Mouse (Mus musculus) neutrophil, adult 5-6 weeks (primary cell): ENCODE results near the gene Lrrc8e. TPM values are rescaled to one million over a fixed set of nuclear protein-coding genes. Genes with fewer than 3 reads are reported as not detected.

Source experiments
- ATAC-seq: fragments of 151-379, 151-347 bp; 2 replicates; pipeline ENCODE4 v1.8.0; 2017; ENCODE audit warnings: mild to moderate bottlenecking, moderate TSS enrichment; ENCODE audit not compliant: insufficient number of reproducible peaks, poor library complexity, low FRiP score, severe bottlenecking; ENCODE audit errors: extremely low read depth
- total RNA-seq: library from RNA; stranded (forward); fragments of 200-1000 nt; gene quantifications from 2 replicates; pipeline ENCODE4 v1.2.3, GENCODE M21; 2017

Lrrc8e gene
- total RNA-seq, 1 experiment from 2014 or later = not detected

DNA sequence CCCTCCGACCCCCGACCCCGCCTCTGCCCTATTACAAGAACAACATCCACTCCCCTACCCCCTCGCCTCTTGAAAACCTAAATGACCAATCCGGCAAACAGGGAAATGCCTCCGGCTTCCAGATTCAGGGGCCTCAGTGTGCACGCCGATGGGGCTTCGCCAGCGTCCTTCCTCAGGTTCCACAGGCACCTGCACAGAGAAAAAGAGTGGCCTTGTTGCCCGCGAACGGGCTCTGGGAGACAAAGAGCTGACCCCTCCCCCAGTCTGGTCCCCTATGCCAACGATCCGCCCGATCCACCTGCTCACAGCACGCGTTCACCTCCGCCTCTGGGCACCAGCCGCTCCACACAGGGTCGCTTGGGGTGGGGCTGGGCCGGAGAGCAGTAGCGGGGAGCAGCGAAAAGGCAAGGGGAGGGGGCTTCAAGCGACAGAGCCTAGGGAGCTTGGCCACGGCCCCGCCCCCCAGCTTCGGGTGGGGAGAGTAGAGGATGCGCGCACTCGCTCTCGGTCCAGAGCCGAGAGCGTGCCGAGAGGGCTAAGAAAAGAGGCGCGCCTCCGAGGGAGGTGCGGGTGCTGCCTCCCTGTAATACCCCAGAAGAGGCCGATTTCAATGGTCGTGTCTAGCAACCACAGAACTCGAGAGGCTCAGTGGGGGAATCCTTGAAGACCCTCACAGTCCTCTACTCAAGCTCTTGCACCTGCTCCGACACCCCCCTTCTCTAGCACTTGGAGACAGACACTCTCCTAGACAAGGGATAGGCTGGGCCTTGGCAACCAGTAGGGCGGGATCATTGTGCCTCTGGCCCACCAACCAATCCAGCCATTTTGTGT is 9.6 kb upstream of the Lrrc8e start, which contains the start of gene Prr36:
TSS of gene Prr36 (minus strand) at position 669 of the 831 bp plus-strand sequence.
- no peak for ATAC-seq

GRCm38 (mm10) chr8:4219617-4220016 is 7.0 kb upstream of the Lrrc8e start:
- ATAC-seq = no peak

GRCm38 (mm10) chr8:4222059-4222458 is 4.6 kb upstream of the Lrrc8e start:
- ATAC-seq = no peak

DNA sequence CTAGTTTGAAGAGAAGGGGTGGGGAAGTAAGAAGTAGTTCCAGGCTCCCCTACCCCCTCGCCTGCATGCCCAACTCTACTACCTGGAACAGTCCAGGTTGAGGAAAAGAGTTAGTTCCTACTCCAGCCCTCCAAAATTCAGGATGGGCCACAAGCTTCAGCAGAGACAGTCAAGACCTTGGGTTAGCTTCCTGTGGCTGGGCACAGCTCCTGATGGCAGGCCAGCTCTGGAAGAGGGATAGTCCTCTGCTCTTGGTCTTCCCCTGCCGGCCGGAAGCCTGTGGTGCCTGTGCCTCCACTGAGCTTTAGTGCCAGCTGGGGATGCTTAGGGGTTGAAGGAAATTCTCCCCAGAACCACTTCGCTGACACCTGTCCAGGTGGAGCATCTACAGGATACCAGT is 304 bp upstream of the Lrrc8e start:
- no peak for ATAC-seq

DNA sequence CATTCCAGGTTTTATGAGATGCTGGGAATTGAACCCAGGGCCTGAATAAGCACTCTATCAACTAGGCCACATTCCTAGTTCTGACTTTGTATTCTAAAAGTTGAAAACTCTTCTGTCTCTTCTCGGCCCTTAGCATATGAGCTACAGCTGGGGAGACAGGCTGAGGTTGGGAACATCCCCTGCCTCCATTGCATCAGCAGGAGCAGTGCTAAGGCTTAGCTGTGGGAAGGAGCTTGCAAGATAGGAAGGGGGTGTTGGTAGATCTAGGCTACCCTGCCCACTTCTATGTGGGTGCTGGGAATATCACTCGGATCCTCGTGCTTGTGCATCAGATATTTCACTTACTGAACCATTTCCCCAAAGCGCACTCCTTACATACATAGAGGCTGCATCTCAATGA is 1.3 kb downstream of the Lrrc8e start:
- no peak for ATAC-seq

- no peak for ATAC-seq
Measured at GRCm38 (mm10) chr8:4229784-4230183, 3.2 kb downstream of the Lrrc8e start.

DNA sequence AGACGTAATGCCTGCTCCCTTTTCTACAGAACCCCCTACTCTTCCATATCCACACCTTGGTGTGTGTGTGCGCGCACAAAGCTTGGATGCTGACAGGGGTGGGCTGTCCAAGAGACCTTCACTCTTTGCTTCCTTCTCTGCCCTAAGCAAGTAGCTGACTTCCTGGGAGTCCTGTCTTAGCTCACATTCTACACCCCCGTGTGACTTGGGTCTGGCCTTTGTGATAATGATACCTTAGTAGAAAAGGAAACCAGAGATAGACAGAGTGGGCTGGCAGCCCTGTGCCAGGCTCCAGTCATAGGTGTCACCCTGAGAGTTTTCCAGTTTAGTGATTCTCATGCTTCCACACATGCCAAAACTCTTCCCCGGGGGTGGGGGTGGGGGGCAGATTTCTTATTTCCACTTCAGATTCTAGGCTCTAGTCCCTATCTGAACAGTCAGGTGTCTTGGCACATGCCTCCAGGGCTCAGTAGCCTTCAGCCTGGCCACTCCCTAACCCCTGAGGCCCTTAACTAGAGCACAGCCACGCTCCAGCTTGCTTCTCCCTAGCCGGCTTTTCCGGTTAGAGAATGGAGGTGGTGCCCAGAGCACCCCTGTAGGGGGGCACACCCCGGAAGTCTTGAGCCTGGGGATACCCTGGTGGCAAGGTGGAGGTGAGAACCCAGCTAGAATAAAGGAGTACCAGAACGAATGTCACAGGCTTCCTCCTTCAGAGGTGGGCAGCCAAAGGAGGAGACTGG is 4.2 kb downstream of the Lrrc8e start:
- ATAC-seq = no peak

GRCm38 (mm10) chr8:4237814-4238433 is 11.3 kb downstream of the Lrrc8e start:
- ATAC-seq = no peak

GRCm38 (mm10) chr8:4238434-4239192 is 12.0 kb downstream of the Lrrc8e start, which contains the start of the genes Map2k7 and Gm49320:
TSS of gene Map2k7 (plus strand) at chr8:4238740.
TSS of gene Gm49320 (plus strand) at chr8:4238865.
- ATAC-seq = peak; percentile 83

DNA sequence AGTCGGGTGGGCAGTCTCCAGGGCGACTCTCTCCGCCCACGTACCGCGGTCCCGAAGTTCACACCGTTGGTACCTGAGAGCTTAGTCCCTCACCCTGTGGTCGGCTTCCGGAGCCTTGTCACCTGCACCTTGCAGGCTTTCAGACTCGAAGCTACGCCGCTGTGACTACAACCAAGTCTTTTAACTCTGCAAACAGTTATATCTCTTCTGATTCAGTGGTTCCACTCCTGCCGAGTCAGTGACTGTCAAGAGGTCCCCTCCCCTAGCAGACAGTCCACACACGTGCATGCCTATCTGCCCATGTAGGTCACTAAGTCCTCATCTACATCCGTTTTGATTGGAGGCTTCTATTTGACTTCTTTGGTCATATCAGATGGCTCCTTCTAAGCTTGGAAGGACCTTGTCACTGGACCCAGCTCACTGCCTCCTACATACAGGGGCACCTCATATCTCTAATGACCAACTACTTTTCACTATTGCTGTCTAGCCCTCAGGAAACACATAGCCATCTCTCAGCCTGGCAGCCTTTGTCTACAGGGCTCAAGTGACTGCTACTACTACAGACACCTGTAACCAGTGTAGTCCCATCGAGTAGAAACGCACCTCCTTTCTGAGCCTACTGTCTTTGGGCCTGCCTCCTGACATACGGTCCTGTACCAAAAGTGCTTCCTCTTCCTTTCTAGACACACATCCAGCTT is 12.7 kb downstream of the Lrrc8e start:
- ATAC-seq = 0 out of 2 replicates have a peak, but pooled peaks have one; percentile 2

- ATAC-seq = no peak
Measured at GRCm38 (mm10) chr8:4245061-4245460, 18.4 kb downstream of the Lrrc8e start.

DNA sequence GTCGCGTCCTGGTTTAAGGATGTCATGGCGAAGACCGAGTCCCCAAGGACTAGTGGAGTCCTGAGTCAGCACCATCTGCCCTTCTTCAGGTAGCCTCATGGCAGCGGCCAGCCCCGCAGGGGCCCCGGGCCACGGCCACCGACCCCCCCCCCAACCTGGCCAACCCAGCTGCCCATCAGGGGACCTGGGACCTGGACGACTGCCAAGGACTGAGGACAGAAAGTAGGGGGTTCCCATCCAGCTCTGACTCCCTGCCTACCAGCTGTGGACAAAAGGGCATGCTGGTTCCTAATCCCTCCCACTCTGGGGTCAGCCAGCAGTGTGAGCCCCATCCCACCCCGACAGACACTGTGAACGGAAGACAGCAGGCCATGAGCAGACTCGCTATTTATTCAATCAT is 19.1 kb downstream of the Lrrc8e start:
- no peak for ATAC-seq

- no peak for ATAC-seq
Measured at GRCm38 (mm10) chr8:4247241-4247640, 20.6 kb downstream of the Lrrc8e start.

DNA sequence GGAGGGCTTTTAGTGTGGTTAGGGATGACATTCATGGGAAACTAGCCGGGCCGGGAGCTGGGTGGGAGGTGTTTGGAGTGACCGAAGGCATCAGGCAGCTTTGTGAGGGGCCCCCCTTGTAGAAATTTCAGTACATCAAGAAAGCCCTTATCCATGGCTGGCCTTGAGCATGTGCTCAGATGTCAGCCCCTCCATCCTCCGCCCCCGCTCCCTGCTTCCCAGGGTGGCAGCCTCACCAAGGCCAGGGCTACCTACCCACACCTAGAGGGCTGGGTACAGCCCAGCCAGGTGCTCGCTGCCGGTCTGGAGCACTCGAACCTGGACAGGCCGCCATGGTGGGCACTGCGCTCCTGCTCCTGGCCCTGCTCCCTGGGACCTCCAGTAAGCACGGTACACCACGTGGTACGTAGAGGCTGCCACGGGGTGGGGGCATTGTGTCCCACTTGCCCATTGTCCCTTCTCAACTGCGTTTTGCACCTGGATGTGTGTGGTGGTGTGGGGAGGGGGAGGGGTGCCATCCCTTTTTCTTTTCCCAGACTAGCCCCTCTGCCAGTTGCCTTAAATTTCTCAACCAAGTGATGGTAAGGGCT is 21.4 kb downstream of the Lrrc8e start, which contains the start of gene Tgfbr3l:
TSS of gene Tgfbr3l (plus strand) at position 264 of the 590 bp plus-strand sequence.
- no peak for ATAC-seq

- ATAC-seq = no peak
Measured at GRCm38 (mm10) chr8:4249213-4249612, 22.6 kb downstream of the Lrrc8e start.

- peak; percentile 66 for ATAC-seq
Measured at GRCm38 (mm10) chr8:4250306-4250970, 23.8 kb downstream of the Lrrc8e start.

- ATAC-seq = no peak
Measured at GRCm38 (mm10) chr8:4252116-4252760, 25.6 kb downstream of the Lrrc8e start.
